Mouse (Mus musculus) small intestine, adult 2 months (tissue): Measurements from ENCODE around the gene Cops2. TPM values are rescaled to one million over a fixed set of nuclear protein-coding genes. Genes with fewer than 3 reads are reported as not detected.
A peak's percentile ranks its signal among the peaks of the same experiment; 100 is the strongest.

ENCODE experiments used
- H3K27ac ChIP-seq: fragments of 200-500 bp; 2 replicates; pipeline ENCODE4 v1.5.1; 2012; ENCODE audit warnings: low read depth, low read length, control low read depth, inconsistent platforms; ENCODE audit not compliant: insufficient read depth
- H3K27me3 ChIP-seq: fragments of 200-500 bp; 2 replicates; pipeline ENCODE4 v1.6.1; 2012; ENCODE audit warnings: mild to moderate bottlenecking, moderate library complexity, low read length, inconsistent platforms; ENCODE audit not compliant: control insufficient read depth, insufficient read depth
- H3K36me3 ChIP-seq: fragments of 200-500 bp; 2 replicates; pipeline ENCODE4 v1.6.1; 2012; ENCODE audit warnings: mild to moderate bottlenecking, low read length, control low read depth, inconsistent platforms; ENCODE audit not compliant: control insufficient read depth, insufficient read depth
- H3K4me1 ChIP-seq: fragments of 200-500 bp; 2 replicates; pipeline ENCODE4 v1.6.1; 2012; ENCODE audit warnings: low read length, inconsistent platforms, mixed read lengths; ENCODE audit not compliant: control insufficient read depth, insufficient read depth, insufficient read length
- H3K4me3 ChIP-seq: fragments of 200-500 bp; 2 replicates; pipeline ENCODE4 v1.5.1; 2012; ENCODE audit warnings: low read depth, mild to moderate bottlenecking, control low read depth, inconsistent platforms, low read length, moderate library complexity
- CTCF ChIP-seq: fragments of 200-500 bp; IDR thresholded peaks from 2 replicates; pipeline ENCODE4 v1.5.1; 2012; ENCODE audit warnings: low read depth, mild to moderate bottlenecking, control low read depth, inconsistent platforms, low read length, moderate library complexity, mixed read lengths; ENCODE audit not compliant: insufficient replicate concordance, insufficient read length; ENCODE audit errors: extremely low read depth
- POLR2A ChIP-seq: fragments of 200-500 bp; IDR thresholded peaks from 2 replicates; pipeline ENCODE4 v1.6.1; 2012; ENCODE audit warnings: low read depth, mild to moderate bottlenecking, control low read depth, inconsistent platforms, low read length, moderate library complexity
- WGBS: fragments of 180-500 bp; shearing (Covaris S2); methylation state at CpG from one replicate; pipeline ENCODE4 v1.1.7; 2018; 5-methylcytosine and 5-hydroxymethylcytosine counted together
- polyA plus RNA-seq: library from polyadenylated mRNA; depleted of rRNA; stranded (reverse); fragments of >200 nt; gene quantifications from 2 replicates; pipeline ENCODE4 v1.2.3, GENCODE M21; 2012; rRNA removed

Gene Cops2
- polyA plus RNA-seq, 1 experiment, result 1.3 TPM

DNA sequence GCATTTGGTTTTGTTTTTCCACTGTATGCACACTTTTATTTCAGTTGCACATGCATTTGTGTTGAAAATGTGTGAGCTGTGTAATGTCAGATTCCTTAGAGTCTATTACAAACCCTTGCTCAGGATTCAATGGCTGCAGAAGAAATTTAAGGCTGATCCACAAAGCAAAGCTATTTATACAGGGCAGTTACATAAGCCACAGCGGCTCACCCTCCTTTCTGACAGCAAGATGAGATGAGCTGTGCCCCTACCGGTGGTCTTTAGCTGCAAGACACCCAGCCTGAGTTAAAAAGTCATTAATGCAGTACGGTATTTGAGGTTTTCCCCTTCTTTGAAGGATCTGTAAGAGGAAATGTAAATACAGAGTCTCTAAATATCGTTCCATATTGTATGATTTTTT is 75.1 kb downstream of the Cops2 start:
- no peaks in the 10 kb centered on the region; the same call in 1 of the 2 replicates for H3K36me3 ChIP-seq
- WGBS, result 68% methylated on average over 4 of the region's 4 CpGs
- peaks cover 24% of the 10 kb centered on the region for H3K4me1 ChIP-seq
- no peaks in the 10 kb centered on the region for H3K27me3 ChIP-seq
- no peak for TF ChIP-seq POLR2A
- no peak for TF ChIP-seq CTCF
- no peak overlapping the region for H3K27ac ChIP-seq
- no peak overlapping the region for H3K4me3 ChIP-seq

DNA sequence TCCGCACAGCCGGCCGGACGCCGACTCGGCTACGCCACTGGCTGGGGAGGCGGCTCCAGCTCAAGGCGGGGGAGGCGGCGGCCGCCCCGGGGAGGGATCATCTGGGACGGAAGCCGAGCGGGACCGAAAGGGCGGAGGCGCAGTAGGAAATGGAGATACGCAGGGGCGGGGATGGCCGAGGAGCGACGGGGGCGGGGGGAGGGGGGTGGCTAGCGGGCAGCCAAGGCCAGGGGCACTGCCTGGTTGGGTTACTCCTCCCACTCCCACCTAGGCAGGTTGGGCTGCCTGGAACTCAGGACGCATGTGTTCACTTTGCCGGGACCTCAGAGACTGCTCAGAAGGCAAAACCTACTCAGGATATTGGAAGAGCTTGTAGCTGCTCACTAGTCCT is 76.2 kb downstream of the Cops2 start, which contains the start of gene Secisbp2l:
Gene Secisbp2l, minus strand, starts transcription at position 152 of the 391 bp plus-strand sequence.
- under 1% methylated on average over 27 of the region's 28 CpGs for WGBS

DNA sequence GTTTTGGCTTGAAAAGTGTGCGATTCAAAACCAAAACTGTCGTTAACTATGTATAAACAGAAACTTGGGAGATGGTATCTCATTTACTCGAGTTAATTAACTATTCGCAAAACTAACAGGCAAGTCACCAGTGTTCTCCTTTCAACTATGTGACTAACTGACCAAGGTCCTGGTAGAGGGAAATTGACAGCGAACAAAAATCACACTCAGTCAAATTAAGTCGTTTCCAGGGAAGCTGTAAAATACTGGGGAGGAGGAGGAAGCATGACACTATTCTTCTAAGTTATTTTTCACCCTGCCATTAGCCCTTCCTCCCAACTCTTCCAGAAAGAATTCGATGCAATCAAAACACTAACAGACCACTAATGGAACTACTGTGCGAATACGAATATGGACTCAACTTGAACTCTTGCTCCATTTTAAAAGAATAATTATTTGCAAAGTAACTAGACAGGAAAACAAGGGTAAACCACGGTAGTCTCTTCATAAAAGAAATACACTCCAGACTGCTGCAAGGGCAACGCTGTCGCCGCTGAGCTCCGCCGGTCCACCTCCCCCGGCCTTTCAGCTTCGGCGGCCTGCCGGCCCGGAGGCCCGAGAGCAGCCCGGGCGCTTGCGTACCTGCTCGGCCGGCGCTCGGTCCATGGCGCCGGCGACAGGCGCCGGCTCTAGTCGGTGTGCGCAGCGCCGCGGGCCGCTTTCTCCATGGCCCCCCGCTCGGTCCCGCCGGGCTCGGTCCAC is 76.8 kb downstream of the Cops2 start:
- WGBS, result 1% methylated on average over 44 of the region's 44 CpGs
- peaks cover 3% of the 10 kb centered on the region for H3K36me3 ChIP-seq
- H3K27me3 ChIP-seq, result no peaks in the 10 kb centered on the region
- H3K4me3 ChIP-seq, result peak overlapping the region; percentile 98
- H3K4me1 ChIP-seq, result peaks cover 14% of the 10 kb centered on the region
- H3K27ac ChIP-seq, result peak overlapping the region; percentile 64
- TF ChIP-seq CTCF (no peak), POLR2A (no peak)

More for the DNA sequence above, 76.2 kb downstream of the Cops2 start, which contains the start of gene Secisbp2l:
- H3K27ac ChIP-seq, result peak within 1 kb of the TSS; percentile 64
- no peaks in the 10 kb centered on the region for H3K27me3 ChIP-seq
- H3K4me1 ChIP-seq, result peaks cover 18% of the 10 kb centered on the region
- TF ChIP-seq CTCF (no peak), POLR2A (peak; percentile 91)
- H3K4me3 ChIP-seq, result peak within 1 kb of the TSS; percentile 98
- peaks cover 3% of the 10 kb centered on the region for H3K36me3 ChIP-seq

DNA sequence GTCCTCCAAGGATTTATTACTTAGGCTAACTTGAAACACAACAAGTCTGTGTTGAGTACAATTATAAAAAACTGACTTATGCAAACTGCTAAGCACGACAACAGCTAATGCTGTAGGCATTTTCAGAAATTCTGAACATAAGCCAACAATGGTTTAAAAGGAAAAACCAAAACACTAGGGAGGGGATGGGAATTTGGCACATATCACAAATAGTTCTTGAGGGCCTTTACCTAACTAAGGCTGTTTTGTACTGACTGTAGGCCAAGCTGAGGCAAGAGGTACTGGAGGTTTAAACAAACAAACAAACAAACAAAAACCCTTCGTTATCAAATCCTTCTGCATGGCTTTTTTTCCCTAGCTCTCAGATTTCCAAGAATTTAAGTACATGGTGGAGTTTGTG is 77.9 kb downstream of the Cops2 start:
- no peak for TF ChIP-seq POLR2A
- no peak for TF ChIP-seq CTCF
- Histone ChIP-seq H3K4me1 (peaks cover 17% of the 10 kb centered on the region), H3K36me3 (peaks cover 3% of the 10 kb centered on the region), H3K27me3 (no peaks in the 10 kb centered on the region), H3K27ac (no peak overlapping the region), H3K4me3 (no peak overlapping the region)
- 55% methylated on average over 2 of the region's 2 CpGs for WGBS

Other genes starting within 250 kb of the Cops2 start
- 0.32 and 0.82 TPM in 2 replicates for gene Cep152, start 234.0 kb downstream of the Cops2 start, polyA plus RNA-seq
- gene Eid1, start 186.0 kb downstream of the Cops2 start, polyA plus RNA-seq, result 3.8 and 5.3 TPM in 2 replicates
- 0.09 and 0.13 TPM in 2 replicates for gene Shc4, start 135.0 kb downstream of the Cops2 start, polyA plus RNA-seq
- 7.2 and 12.3 TPM in 2 replicates for gene Secisbp2l, start 76.3 kb downstream of the Cops2 start, polyA plus RNA-seq
- gene Galk2, start within 50 bp of the Cops2 start, polyA plus RNA-seq, result 5.9 and 13.7 TPM in 2 replicates
- gene Fgf7, start 175.5 kb upstream of the Cops2 start, polyA plus RNA-seq, result 1.0 and 1.6 TPM in 2 replicates